Mouse (Mus musculus): ENCODE results near the gene Olfr1250.
"Not testable (repeated sequence)": the region's sequence is repeated elsewhere in the genome, so short reads cannot be mapped to it uniquely, and the experiment has no call there.

Gene Olfr1250

GRCm38 (mm10) chr2:89661367-89661766 lies at the start of gene Olfr1250:
TSS of gene Olfr1250 (minus strand) at chr2:89661467.
- no peak for DNase-seq

- no peak for DNase-seq
Measured at GRCm38 (mm10) chr2:89691980-89692379, 30.7 kb upstream of the Olfr1250 start.

GRCm38 (mm10) chr2:89671836-89672235 lies 10.6 kb upstream of the Olfr1250 start, which contains the start of gene Olfr1251:
TSS of gene Olfr1251 (minus strand) at chr2:89671936.
- no peak for DNase-seq

- DNase-seq: no peak
Measured at GRCm38 (mm10) chr2:89634883-89635282, 26.4 kb downstream of the Olfr1250 start, which contains the start of gene Olfr1249. TSS of gene Olfr1249 (minus strand) at chr2:89634983.

GRCm38 (mm10) chr2:89618145-89618544 lies 43.1 kb downstream of the Olfr1250 start, which contains the start of gene Olfr1248:
TSS of gene Olfr1248 (minus strand) at chr2:89618245.
- not testable (repeated sequence) for DNase-seq

- DNase-seq: no peak
Measured at GRCm38 (mm10) chr2:89614030-89614429, 47.2 kb downstream of the Olfr1250 start, which contains the start of gene Olfr1247. TSS of gene Olfr1247 (minus strand) at chr2:89614130.
